ENCODE assay signal across 9 mouse cellular contexts in the genomic region with DNA sequence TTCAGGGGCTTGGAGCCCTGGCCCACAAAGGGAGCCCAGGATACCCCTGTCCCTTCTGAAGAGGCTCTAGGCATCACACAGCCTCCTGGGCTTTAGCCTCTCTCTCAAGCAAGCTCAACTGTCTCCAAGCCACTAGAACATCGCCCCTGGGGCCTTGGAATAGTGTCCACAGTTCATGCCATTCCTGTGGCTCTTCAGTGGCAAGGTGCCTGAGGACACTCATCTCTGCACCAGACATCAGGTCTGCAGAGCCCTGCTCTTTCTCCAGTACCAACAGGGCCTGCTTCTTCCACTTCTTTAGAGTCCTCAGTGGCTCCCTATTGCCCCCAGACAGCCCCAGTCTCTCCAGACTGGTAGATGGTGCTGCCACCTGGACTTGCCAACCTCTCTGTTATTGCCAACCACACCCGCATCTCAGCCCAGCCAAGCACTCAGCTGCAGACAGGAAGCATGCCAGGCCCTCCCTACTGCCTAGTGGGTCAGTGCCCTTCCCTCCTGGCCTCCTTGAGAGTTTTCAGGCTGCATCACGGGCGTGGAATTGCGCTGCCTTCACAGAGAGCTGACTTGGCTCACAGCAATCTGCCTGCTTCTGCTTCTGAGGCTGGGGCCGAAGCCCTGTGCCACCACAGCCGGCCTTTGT. TPM values are rescaled to one million over a fixed set of nuclear protein-coding genes. Genes with fewer than 3 reads are reported as not detected.
DNase-seq lines count a peak whose midpoint lies in the region; ATAC-seq lines count a peak whose summit lies in the region.
"Had no signal": no experiment of that assay in that cellular context is flagged by ENCODE, and none has a peak within 500 bp of the region (broad histone marks: within the 10 kb centered on the region; RNA-seq: fewer than 3 reads in every experiment).

No protein-coding gene starts in this region.

- H3K36me3 ChIP-seq in intestine, embryonic 15.5 days: no peaks in the 10 kb centered on the region
- H3K36me3 ChIP-seq in stomach, embryonic 15.5 days: no peaks in the 10 kb centered on the region

- DNase-seq in gastrocnemius, postnatal 10 days: peak; percentile 60
- DNase-seq in gastrocnemius, adult 8-10 months (ENCODE audit: low spot score in 2 of 2): no peak
- DNase-seq in thymus, postnatal 14 days: peak; percentile 52
- DNase-seq in thymus, adult 18-20 months: no peak
- no peak for DNase-seq in urinary bladder, adult 2 months (ENCODE audit: low spot score)

- no peaks in the 10 kb centered on the region for H3K27me3 ChIP-seq in intestine, embryonic 15.5 days (replicated peaks)
- H3K27me3 ChIP-seq in stomach, embryonic 15.5 days (replicated peaks): no peaks in the 10 kb centered on the region

- H3K9ac ChIP-seq in intestine, embryonic 15.5 days: no peak overlapping the region
- no peak overlapping the region for H3K9ac ChIP-seq in stomach, embryonic 15.5 days
- H3K9ac ChIP-seq: lung, embryonic 14.5 days had no signal

- H3K4me2 ChIP-seq in intestine, embryonic 15.5 days (replicated peaks): no peak overlapping the region
- no peak overlapping the region for H3K4me2 ChIP-seq in stomach, embryonic 15.5 days
- H3K4me2 ChIP-seq: lung, embryonic 14.5 days had no signal

- H3K27ac ChIP-seq in intestine, embryonic 15.5 days: 0 out of 2 replicates have a peak overlapping the region, but pooled peaks have one; percentile 37
- peak overlapping the region; percentile 13; the same call in 1 of the 2 replicates for H3K27ac ChIP-seq in stomach, embryonic 15.5 days

- ATAC-seq in intestine, embryonic 15.5 days: no peak
- ATAC-seq in stomach, embryonic 15.5 days (ENCODE audit: insufficient read depth, low FRiP score, low read depth): no peak
- ATAC-seq in monocyte, adult 5-6 weeks (replicated peaks; ENCODE audit: insufficient number of reproducible peaks, low FRiP score, low TSS enrichment, poor library complexity, severe bottlenecking): no peak

- 74% methylated on average over 7 of the region's 7 CpGs for WGBS in intestine, embryonic 15.5 days
- WGBS in stomach, embryonic 15.5 days: 76% methylated on average over 7 of the region's 7 CpGs

- peaks cover 29% of the 10 kb centered on the region for H3K4me1 ChIP-seq in intestine, embryonic 15.5 days (replicated peaks)
- H3K4me1 ChIP-seq in stomach, embryonic 15.5 days: peaks cover 34% of the 10 kb centered on the region

- no peaks in the 10 kb centered on the region for H3K9me3 ChIP-seq in intestine, embryonic 15.5 days
- H3K9me3 ChIP-seq in stomach, embryonic 15.5 days: no peaks in the 10 kb centered on the region

- H3K4me3 ChIP-seq in intestine, embryonic 15.5 days (replicated peaks): no peak overlapping the region
- no peak overlapping the region for H3K4me3 ChIP-seq in stomach, embryonic 15.5 days (replicated peaks)

RNA-seq across cellular contexts. Expression of a gene that starts 8.3 kb away (rescaled TPM):
- 10 to 100 TPM in 1 of 2 experiments, 1 to 10 TPM in 1; 9.4 to 11.8 TPM for total RNA-seq in gastrocnemius, postnatal 10 days (2021)
- 1 to 10 TPM; 2.5 to 6.2 (median 3.5) TPM for total RNA-seq in gastrocnemius, adult 8-10 months (2022)
- polyA plus RNA-seq in intestine, embryonic 15.5 days (2015; fragmentation: Nextera tagmentation; extraction: Ambion mirVana): 10.4 and 11.8 TPM in 2 replicates
- polyA plus RNA-seq in stomach, embryonic 15.5 days (2015; fragmentation: Nextera tagmentation; extraction: Ambion mirVana): 9.5 and 10.1 TPM in 2 replicates
- 57.3 to 65.3 TPM (median 57.6 TPM) in 3 replicates for total RNA-seq in monocyte, adult 5-6 weeks (2017)
- polyA plus RNA-seq in urinary bladder, adult 2 months (2012; rRNA removed): 22.0 and 22.1 TPM in 2 replicates

RNA-seq across cellular contexts. Expression of a gene that starts 43.0 kb away (rescaled TPM):
- total RNA-seq in gastrocnemius, postnatal 10 days (2021): under 1 TPM; 0.42 to 0.70 TPM
- total RNA-seq in gastrocnemius, adult 8-10 months (2022): not detected
- polyA plus RNA-seq in intestine, embryonic 15.5 days (2015; fragmentation: Nextera tagmentation; extraction: Ambion mirVana): 0.32 and 0.52 TPM in 2 replicates
- 0.57 and 0.65 TPM in 2 replicates for polyA plus RNA-seq in stomach, embryonic 15.5 days (2015; fragmentation: Nextera tagmentation; extraction: Ambion mirVana)
- total RNA-seq in monocyte, adult 5-6 weeks (2017): 15.2 to 17.8 TPM (median 15.8 TPM) in 3 replicates
- polyA plus RNA-seq in urinary bladder, adult 2 months (2012; rRNA removed): 1.6 and 2.3 TPM in 2 replicates

Comparison
In these comparisons a context has a peak if more than half of its experiments do, and no peak if none do; other contexts are left out.
1. DNase-seq: peak in gastrocnemius, postnatal 10 days (single experiment) and thymus, postnatal 14 days (single experiment); none in gastrocnemius, adult 8-10 months (0 of 2), thymus, adult 18-20 months (0 of 2) and urinary bladder, adult 2 months (single experiment).